Mouse (Mus musculus): Measurements from ENCODE around the gene Pcdh11x. TPM values are rescaled to one million over a fixed set of nuclear protein-coding genes. Genes with fewer than 3 reads are reported as not detected.
"Not testable (repeated sequence)": the region's sequence is repeated elsewhere in the genome, so short reads cannot be mapped to it uniquely, and the experiment has no call there.

Pcdh11x gene
- polyA plus RNA-seq, 1 experiment from 2014 or later = 9.0 TPM

DNA sequence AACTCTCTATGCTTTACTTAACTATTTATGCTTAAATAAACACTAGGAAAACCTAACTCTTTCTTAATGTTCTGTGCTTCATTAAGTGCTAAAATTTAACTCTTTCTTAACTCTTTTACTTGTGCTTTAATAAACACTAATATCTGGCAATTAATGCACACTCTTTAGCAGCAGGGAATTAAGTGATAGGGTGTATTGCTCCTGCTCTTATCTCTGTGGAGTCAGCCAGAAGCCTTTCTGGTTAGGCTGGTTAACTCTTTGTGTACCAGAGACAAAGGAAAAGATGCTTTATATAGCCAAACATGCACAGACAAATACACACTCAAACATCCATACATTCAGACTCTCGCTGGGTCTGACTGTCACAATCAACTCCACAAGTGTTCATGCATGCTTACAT, 309.2 kb downstream of the Pcdh11x start:
- WGBS = 77% methylated on average over 1 of the region's 1 CpGs
- ATAC-seq = no peak
- Histone ChIP-seq H3K36me3 (ENCODE audit: poor library complexity, severe bottlenecking) (no peaks in the 10 kb centered on the region), H3K9ac (no peak overlapping the region), H3K4me2 (no peak overlapping the region), H3K4me3 (no peak overlapping the region), H3K4me1 (no peaks in the 10 kb centered on the region), H3K27ac (no peak overlapping the region), H3K9me3 (replicated peaks) (no peaks in the 10 kb centered on the region), H3K27me3 (no peaks in the 10 kb centered on the region)

DNA sequence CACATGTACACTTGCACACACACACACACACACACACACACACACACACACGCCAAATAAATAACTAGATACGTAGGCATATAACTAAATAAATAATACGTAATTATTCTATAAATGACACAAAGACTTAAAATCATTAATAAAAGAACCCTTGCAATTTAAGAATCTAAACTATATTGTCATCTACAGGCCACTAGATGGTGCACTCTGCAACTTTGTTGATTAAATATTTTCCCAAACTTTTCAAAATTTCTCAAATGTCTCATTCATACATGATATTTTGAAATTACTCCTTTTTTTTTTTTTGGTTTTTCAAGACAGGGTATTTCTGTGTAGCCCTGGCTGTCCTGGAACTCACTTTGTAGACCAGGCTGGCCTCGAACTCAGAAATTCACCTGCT, 328.4 kb downstream of the Pcdh11x start:
- Histone ChIP-seq H3K27ac (no peak overlapping the region), H3K4me2 (no peak overlapping the region), H3K36me3 (ENCODE audit: poor library complexity, severe bottlenecking) (no peaks in the 10 kb centered on the region), H3K4me1 (no peaks in the 10 kb centered on the region), H3K9ac (no peak overlapping the region), H3K27me3 (no peaks in the 10 kb centered on the region), H3K9me3 (replicated peaks) (no peaks in the 10 kb centered on the region), H3K4me3 (no peak overlapping the region)
- no peak for ATAC-seq
- WGBS = 75% methylated on average over 4 of the region's 4 CpGs

DNA sequence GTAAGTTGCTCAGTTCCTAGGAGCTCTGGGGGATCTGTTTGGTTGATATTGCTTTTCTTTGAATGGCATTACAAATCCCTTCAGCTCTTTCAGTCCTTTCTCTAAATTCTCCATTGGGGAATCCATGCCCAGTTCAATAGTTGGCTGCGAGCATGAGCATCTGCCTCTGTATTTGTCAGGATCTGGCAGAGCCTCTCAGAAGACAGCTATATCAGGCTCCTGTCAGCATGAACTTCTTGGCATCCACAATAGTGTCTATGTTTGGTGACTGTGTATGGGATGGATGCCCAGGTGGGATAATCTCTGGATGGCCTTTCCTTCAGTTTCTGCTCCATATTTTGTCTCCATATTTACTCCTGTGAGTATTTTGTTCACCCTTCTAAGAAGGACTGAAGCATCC, 380.2 kb downstream of the Pcdh11x start:
- H3K27me3 ChIP-seq; H3K4me2 ChIP-seq; H3K9ac ChIP-seq; H3K36me3 ChIP-seq (ENCODE audit: poor library complexity, severe bottlenecking); H3K4me1 ChIP-seq; H3K27ac ChIP-seq; H3K9me3 ChIP-seq (replicated peaks); ATAC-seq; H3K4me3 ChIP-seq: not testable (repeated sequence)
- WGBS = 95% methylated on average over 1 of the region's 1 CpGs

DNA sequence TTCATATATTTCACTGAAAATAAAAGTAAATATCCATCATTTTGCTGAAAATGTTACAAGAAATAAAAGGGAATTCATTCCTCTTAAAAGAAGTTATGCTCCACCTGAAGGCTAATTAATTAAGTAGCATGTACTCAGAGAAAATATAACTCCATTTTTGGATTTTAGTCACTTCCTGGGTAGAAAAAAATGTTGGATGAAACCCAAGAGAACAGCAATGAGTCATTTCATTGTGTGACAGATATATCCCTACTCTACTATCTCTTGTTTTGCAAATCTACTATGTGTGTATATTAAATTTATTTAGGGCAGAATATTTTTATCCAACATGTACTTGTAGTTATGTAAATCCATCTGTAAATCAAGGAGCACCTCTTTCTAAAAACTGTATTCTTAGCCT, 444.1 kb downstream of the Pcdh11x start:
- H3K36me3 ChIP-seq (ENCODE audit: poor library complexity, severe bottlenecking) = no peaks in the 10 kb centered on the region
- no peak overlapping the region for H3K9ac ChIP-seq
- no peak overlapping the region for H3K27ac ChIP-seq
- H3K27me3 ChIP-seq = no peaks in the 10 kb centered on the region
- no peak overlapping the region for H3K4me3 ChIP-seq
- no peak overlapping the region for H3K4me2 ChIP-seq
- H3K9me3 ChIP-seq (replicated peaks) = no peaks in the 10 kb centered on the region
- no peaks in the 10 kb centered on the region for H3K4me1 ChIP-seq
- no peak for ATAC-seq

DNA sequence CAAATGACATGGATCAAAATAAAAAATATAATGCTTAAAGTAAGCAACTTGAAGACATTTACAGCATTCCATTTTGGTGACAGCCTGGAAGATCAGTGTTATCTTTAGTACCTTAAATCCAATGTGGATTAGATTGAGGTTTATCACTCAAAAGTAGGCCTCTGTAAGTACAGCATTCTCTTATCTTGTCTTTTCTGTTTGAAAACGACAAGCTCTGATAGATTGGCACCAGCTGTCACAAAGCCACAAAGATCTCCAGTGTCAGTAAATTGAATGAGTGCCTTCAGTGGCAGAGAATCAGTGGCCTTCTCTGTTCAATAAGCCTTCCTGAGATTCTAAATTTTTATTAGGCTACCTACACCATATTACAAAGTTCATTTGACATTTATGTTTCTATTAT, 445.7 kb downstream of the Pcdh11x start:
- no peak for ATAC-seq
- Histone ChIP-seq H3K36me3 (ENCODE audit: poor library complexity, severe bottlenecking) (no peaks in the 10 kb centered on the region), H3K27ac (no peak overlapping the region), H3K27me3 (no peaks in the 10 kb centered on the region), H3K4me2 (no peak overlapping the region), H3K9ac (no peak overlapping the region), H3K4me1 (no peaks in the 10 kb centered on the region), H3K9me3 (replicated peaks) (no peaks in the 10 kb centered on the region), H3K4me3 (no peak overlapping the region)
- WGBS = 47% methylated on average over 1 of the region's 1 CpGs

DNA sequence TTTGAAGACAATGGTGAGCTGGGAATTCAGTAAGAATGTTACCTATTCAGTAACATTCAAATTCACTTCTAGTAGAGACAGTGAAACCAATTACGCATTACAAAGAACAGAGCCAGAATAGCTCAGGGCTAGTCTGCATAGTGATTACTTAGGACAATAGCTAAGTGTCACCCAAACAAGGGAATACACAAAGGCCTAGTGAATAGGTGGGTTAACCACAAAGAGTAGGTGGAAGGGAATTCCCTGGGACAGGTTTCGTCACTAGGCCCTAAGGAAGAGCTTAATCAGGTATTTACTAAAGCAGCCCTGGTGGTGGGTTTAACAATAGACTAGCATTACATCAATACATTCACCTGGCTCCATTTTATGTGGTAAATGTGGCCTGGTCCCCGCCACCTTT, 654.5 kb downstream of the Pcdh11x start:
- WGBS = 75% methylated on average over 3 of the region's 3 CpGs
- no peak overlapping the region for H3K9ac ChIP-seq
- H3K4me1 ChIP-seq = no peaks in the 10 kb centered on the region
- H3K4me2 ChIP-seq = no peak overlapping the region
- no peaks in the 10 kb centered on the region for H3K36me3 ChIP-seq (ENCODE audit: poor library complexity, severe bottlenecking)
- H3K9me3 ChIP-seq (replicated peaks) = no peaks in the 10 kb centered on the region
- H3K27me3 ChIP-seq = no peaks in the 10 kb centered on the region
- no peak for ATAC-seq
- no peak overlapping the region for H3K27ac ChIP-seq
- no peak overlapping the region for H3K4me3 ChIP-seq

Other genes starting within 250 kb of the Pcdh11x start
- gene H2afb3, start 22.8 kb downstream of the Pcdh11x start, polyA plus RNA-seq (2015; fragmentation: Nextera tagmentation; extraction: Ambion mirVana) = not detected in 2 replicates